Mouse (Mus musculus) cortical plate, adult 2 months (tissue): Measurements from ENCODE around the gene Plekhm3.
"Not testable (repeated sequence)": the region's sequence is repeated elsewhere in the genome, so short reads cannot be mapped to it uniquely, and the experiment has no call there.

ENCODE experiments used
- CTCF ChIP-seq: fragments of 200-500 bp; IDR thresholded peaks from 2 replicates; pipeline ENCODE4 v1.5.1; 2011; ENCODE audit warnings: mild to moderate bottlenecking, control low read depth, low read length; ENCODE audit not compliant: insufficient read depth; ENCODE audit errors: extremely low read depth
- POLR2A ChIP-seq: fragments of 200-500 bp; IDR thresholded peaks from 2 replicates; pipeline ENCODE4 v1.6.1; 2011; ENCODE audit warnings: mild to moderate bottlenecking, low read length, control low read depth; ENCODE audit not compliant: insufficient read depth; ENCODE audit errors: extremely low read depth

GRCm38 (mm10) chr1:64954786-64955185 lies 1.8 kb downstream of the Plekhm3 start:
- TF ChIP-seq CTCF, POLR2A: not testable (repeated sequence)
